Mouse (Mus musculus): Measurements from ENCODE around the gene Il31ra. TPM values are rescaled to one million over a fixed set of nuclear protein-coding genes. Genes with fewer than 3 reads are reported as not detected.
"Not testable (repeated sequence)": the region's sequence is repeated elsewhere in the genome, so short reads cannot be mapped to it uniquely, and the experiment has no call there.

Gene Il31ra
- not detected for total RNA-seq (2021)
- long read RNA-seq, experiment 1, partial matches to known transcripts, result 0 of 1 reads
- long read RNA-seq, experiment 1, other reads (novel, unspliced or antisense), result 1 of 1 reads
- long read RNA-seq, experiment 2, result 0 reads

GRCm38 (mm10) chr13:112594260-112594659, at the start of gene Il31ra:
Gene Il31ra, minus strand, starts transcription at chr13:112594360.
- not testable (repeated sequence) for DNase-seq (ENCODE audit: low spot score)

GRCm38 (mm10) chr13:112642897-112643296, 48.7 kb upstream of the Il31ra start:
- DNase-seq (ENCODE audit: low spot score), result no peak

- no peak for DNase-seq (ENCODE audit: low spot score)
Observed at GRCm38 (mm10) chr13:112639111-112639510, 45.0 kb upstream of the Il31ra start.

GRCm38 (mm10) chr13:112636498-112636897, 42.3 kb upstream of the Il31ra start:
- DNase-seq (ENCODE audit: low spot score), result no peak

GRCm38 (mm10) chr13:112635174-112635837, 41.1 kb upstream of the Il31ra start:
- DNase-seq (ENCODE audit: low spot score), result no peak

- no peak for DNase-seq (ENCODE audit: low spot score)
Observed at GRCm38 (mm10) chr13:112625566-112625965, 31.4 kb upstream of the Il31ra start.

- no peak for DNase-seq (ENCODE audit: low spot score)
Observed at GRCm38 (mm10) chr13:112624622-112625021, 30.5 kb upstream of the Il31ra start.

- no peak for DNase-seq (ENCODE audit: low spot score)
Observed at GRCm38 (mm10) chr13:112623656-112624055, 29.5 kb upstream of the Il31ra start.

GRCm38 (mm10) chr13:112621592-112621991, 27.4 kb upstream of the Il31ra start:
- DNase-seq (ENCODE audit: low spot score), result no peak

- no peak for DNase-seq (ENCODE audit: low spot score)
Observed at GRCm38 (mm10) chr13:112608606-112609005, 14.4 kb upstream of the Il31ra start.

GRCm38 (mm10) chr13:112604411-112604810, 10.3 kb upstream of the Il31ra start:
- DNase-seq (ENCODE audit: low spot score), result no peak

GRCm38 (mm10) chr13:112603839-112604238, 9.7 kb upstream of the Il31ra start:
- DNase-seq (ENCODE audit: low spot score), result no peak

- no peak for DNase-seq (ENCODE audit: low spot score)
Observed at GRCm38 (mm10) chr13:112602607-112603006, 8.4 kb upstream of the Il31ra start.

GRCm38 (mm10) chr13:112590254-112590653, 3.9 kb downstream of the Il31ra start:
- no peak for DNase-seq (ENCODE audit: low spot score)

- DNase-seq (ENCODE audit: low spot score), result no peak
Observed at GRCm38 (mm10) chr13:112589625-112590024, 4.5 kb downstream of the Il31ra start.

GRCm38 (mm10) chr13:112584556-112585237, 9.5 kb downstream of the Il31ra start:
- DNase-seq (ENCODE audit: low spot score), result no peak

GRCm38 (mm10) chr13:112582291-112582690, 11.9 kb downstream of the Il31ra start:
- no peak for DNase-seq (ENCODE audit: low spot score)

GRCm38 (mm10) chr13:112581796-112582195, 12.4 kb downstream of the Il31ra start:
- DNase-seq (ENCODE audit: low spot score), result no peak

- no peak for DNase-seq (ENCODE audit: low spot score)
Observed at GRCm38 (mm10) chr13:112580590-112581320, 13.4 kb downstream of the Il31ra start.

- peak; percentile 100 for DNase-seq (ENCODE audit: low spot score)
Observed at GRCm38 (mm10) chr13:112578041-112578440, 16.1 kb downstream of the Il31ra start.

- DNase-seq (ENCODE audit: low spot score), result no peak
Observed at GRCm38 (mm10) chr13:112573800-112574199, 20.4 kb downstream of the Il31ra start.

- no peak for DNase-seq (ENCODE audit: low spot score)
Observed at GRCm38 (mm10) chr13:112570768-112571167, 23.4 kb downstream of the Il31ra start.

All from gastrocnemius, adult 18-20 months (tissue).